Mouse (Mus musculus) embryo, embryonic 11.5 days (tissue): ENCODE results near the gene 1700057G04Rik.
"Not testable (repeated sequence)": the region's sequence is repeated elsewhere in the genome, so short reads cannot be mapped to it uniquely, and the experiment has no call there.

Experiments used
- DNase-seq: peaks from one replicate; pipeline ENCODE4 v3.0.0-alpha.2; 2012; ENCODE audit warnings: low read depth, low spot score

Gene 1700057G04Rik

GRCm38 (mm10) chr9:92305075-92305474 lies 4.1 kb upstream of the 1700057G04Rik start:
- no peak for DNase-seq

DNA sequence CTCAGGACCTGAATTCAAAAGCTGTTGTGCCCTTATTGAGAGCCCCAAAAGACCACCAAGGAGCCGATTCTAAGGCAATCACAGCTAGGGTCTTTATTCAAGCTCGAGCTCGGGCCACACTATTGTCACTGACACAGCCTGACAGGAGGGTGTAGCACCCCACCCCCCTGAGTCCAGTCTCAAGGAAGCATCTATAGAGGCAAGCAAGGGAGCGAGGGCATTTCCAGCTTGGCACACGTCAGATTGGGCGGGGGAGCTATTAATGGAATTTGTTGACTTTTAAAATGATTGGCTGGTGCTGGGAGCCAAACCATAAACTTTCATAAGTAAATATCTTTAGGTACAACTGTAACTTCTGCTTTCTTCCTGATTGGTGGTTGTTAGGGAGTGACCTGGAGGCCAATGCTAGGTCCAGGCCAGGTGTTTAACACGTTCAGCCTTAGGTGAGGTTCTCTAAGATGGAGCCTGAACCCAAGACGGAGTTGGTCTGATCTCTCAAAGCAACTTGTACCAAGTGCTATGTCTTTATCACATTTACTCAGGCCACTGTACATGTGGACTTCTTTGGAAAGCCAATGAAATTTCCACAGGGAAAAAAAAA lies 3.5 kb upstream of the 1700057G04Rik start:
- no peak for DNase-seq

GRCm38 (mm10) chr9:92316791-92317190 lies 7.6 kb downstream of the 1700057G04Rik start:
- DNase-seq: no peak

DNA sequence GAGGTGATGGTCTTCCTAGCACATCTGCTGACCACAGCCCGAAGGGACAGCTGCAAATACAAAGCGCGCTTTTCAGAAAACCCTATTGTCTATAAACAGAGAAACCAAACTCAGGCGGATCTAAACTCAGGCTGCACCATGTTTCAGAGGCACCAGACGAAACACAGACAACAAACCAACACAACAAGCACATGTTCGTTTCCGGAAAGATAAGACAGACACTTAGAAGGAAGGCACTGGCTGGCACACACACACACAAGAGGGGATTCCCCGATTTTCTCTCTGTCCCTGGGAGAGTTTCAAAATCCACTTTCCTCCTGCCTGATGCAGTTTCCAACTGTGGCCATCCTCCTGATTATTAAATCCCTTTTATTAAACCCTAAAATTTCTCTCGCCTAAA lies 16.8 kb downstream of the 1700057G04Rik start:
- DNase-seq: not testable (repeated sequence)

DNA sequence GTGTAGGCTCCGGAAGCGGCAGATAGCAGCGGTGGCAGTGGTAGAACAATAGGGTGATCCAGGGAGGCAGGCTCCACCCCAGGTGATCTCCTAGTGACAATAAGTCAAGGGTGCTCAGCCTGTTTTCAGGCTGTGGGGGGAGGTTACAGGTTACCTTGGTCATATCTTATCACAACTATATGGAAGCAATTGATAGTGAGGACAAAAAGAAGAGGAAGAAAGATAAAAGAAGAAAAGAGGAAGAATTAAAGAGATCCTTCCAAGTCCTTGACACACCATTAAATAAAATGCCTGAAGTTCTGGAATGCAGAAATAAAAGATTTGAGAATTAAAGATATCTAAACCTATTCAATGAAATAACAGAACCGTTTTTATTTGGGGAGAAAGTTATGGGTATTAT lies 17.6 kb downstream of the 1700057G04Rik start:
- no peak for DNase-seq

DNA sequence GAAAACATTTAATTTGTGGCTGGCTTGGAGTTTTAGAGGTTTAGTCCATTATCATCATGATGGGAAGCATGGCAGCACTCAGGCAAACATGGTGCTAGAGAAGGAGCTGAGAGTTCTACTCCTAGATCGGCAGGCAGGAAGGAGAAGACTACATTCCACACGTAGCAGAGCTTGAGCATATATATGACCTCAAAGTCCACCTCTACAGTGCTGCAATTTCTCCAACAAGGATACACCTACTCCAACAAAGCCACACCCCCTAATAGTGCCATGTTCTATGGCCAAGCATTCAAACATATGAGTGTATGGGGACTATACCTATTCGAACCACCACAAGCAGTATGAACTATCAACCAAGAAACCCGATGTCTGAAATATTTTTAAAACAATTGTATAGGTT lies 22.2 kb downstream of the 1700057G04Rik start:
- no peak for DNase-seq

DNA sequence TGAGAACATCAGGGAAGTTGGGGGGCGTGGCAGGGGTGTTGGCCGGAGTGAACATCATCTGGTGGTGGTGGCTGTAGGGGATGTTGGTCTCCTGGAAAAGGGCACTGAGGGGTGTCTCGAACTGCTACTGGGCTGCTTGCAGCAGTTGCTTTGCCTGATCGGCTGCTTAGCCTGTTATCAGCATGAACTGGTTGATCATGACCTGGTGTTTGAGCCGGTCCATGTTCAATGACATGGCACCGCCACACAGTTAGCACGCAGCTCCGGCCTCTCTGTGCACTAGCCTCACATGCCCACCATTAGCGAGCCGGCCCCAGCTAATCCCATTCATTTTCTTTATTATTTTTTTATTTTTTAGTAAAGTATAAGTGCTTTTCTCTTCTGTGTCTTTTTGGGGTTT lies 25.7 kb downstream of the 1700057G04Rik start:
- no peak for DNase-seq

- DNase-seq: no peak
Observed at GRCm38 (mm10) chr9:92335277-92335818, 26.2 kb downstream of the 1700057G04Rik start.

DNA sequence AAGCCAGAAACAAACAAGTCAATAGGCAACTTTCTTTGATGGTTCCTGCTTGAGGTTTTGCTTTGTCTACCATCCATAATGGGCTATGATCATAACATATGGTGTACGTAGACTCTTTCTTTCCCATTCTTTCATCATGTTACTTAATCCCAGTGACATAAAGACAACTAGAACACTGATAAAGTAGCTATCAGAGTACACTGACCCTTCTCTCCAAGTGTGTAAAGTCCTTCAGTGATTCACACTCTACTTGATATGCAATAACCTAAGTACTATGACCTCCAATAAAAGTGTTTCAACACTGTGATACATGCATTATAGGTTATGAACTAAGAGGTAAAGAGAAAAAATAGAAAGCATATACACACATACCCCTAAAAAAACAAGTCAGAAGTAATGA lies 27.9 kb downstream of the 1700057G04Rik start:
- DNase-seq: no peak

DNA sequence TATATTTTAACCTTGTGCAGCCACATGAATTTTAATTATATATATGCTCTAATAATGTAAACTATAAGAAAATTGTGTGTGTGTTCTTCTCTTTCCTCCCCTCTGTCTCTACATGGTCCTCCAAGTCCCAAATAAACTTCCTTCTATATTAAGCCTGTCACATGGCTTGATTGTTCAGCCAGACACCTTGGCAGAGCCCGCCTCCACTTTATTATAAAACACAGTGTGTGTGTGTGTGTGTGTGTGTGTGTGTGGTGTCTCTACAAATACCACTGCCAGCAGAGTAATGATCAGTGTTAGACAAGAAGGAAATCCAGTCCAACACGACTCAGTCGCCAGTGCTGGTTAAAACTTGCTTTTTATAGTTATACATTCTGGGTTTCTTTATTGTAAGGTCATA lies 28.5 kb downstream of the 1700057G04Rik start:
- no peak for DNase-seq

DNA sequence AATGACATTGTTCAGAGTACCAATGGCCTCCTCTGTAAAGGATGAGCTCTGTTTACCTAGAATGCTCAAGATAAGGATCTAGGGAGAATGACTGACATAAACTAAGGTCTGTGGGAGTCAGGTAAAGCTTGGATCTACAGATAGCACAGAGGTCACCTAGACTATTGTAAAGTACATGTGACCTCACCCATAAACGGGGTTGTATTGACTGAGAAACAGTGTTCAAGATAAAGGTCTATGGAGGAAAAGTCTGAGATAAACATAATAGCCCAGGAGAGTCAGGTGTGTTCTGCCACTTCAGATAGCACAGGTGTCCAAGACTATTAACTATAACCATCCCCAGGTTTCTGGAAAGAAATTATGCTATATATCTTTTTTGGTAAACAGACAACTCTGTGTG lies 29.8 kb downstream of the 1700057G04Rik start:
- DNase-seq: no peak

DNA sequence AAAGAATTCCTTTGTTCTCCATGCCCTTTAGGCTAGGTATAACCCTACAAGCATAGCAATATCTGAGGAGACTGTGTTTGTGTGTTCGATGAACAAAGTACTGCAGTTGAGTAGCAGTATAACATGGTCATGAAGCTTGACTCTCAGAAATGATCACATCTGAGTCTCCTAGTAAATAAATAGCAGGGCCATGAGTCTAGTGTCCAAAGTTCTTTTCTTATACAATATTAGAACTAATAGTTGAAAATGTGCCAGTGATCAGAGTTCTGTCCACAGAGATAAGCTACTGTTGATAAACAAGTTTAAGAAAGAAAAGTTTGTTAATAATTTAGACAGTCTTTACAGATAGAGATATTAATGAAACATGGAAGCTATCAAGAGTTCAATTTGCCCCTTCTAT lies 42.7 kb downstream of the 1700057G04Rik start:
- DNase-seq: no peak

GRCm38 (mm10) chr9:92353306-92353705 lies 44.1 kb downstream of the 1700057G04Rik start:
- no peak for DNase-seq

DNA sequence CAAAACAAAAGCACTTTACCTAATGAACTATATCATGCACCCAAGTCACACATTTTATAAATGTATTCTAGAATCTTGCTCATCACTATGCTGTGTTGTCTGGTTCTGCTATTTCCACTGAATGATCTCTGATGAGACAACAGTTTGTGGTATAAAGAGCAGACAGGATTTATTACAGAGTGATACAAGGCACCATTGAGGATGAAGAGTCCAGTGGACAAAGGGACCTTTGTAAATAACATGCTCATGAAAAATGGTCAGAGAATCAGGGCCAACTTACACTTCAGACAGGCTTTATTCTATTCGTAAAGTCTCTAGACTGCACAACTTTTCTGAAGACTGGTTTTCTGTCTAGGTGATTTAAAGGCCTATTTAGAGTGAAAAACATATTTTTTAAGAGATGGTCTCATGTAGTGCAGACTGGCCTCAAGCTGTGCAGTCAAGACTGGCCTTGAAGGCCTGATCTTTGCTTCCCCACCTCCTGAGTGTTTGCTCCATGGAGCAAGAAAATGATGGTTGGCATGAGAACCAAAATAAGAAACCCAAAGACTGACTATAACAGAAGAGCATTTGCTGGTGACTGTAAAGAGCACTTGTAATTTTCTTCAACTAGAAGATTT lies 51.6 kb downstream of the 1700057G04Rik start:
- no peak for DNase-seq

GRCm38 (mm10) chr9:92363478-92363877 lies 54.3 kb downstream of the 1700057G04Rik start:
- no peak for DNase-seq

- DNase-seq: no peak
Observed at GRCm38 (mm10) chr9:92368920-92369319, 59.7 kb downstream of the 1700057G04Rik start.

DNA sequence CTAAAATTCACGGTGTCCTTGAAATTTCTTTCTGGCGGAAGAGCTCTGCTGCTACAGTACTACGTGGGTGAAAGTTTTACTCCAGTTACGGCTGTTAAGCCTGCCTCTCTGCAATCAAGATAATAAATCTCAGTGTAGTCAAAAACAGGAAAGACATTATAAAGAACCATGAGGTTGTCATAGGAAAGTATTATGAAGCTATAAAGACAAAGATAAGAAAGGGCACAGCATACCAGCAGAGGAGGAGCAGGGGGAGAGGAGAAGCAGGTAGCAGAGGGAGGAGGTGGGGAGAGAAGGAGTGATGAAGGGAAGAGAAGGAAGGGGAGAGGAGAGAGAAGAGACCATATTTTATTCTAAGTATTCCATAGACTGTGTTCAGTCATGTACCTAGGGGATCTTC lies 64.7 kb downstream of the 1700057G04Rik start:
- DNase-seq: no peak

DNA sequence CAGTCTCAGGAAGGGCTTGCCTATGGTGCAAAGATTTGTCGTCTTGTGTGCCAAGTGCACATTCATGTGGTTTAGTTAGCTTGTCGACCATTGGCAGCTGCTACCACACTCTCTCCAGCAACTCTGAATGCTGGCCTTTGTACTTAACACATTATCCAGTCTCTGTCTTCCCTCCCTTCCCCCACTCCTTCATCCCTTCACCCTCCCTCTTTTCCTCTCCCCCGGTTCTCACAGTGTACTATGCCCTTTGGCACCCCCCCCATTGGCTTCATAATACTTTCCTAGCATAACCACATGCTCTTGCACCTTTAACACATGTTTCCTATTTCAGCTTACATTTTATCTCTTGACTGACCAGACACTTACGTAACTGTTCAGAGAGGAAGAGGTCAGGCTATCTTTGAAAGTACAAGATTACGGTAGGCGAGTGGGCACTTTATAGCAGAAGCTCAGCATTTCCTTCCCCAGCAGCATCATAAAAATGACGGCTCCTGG lies 65.6 kb downstream of the 1700057G04Rik start:
- no peak for DNase-seq

- DNase-seq: no peak
Observed at GRCm38 (mm10) chr9:92375378-92375777, 66.2 kb downstream of the 1700057G04Rik start.

DNA sequence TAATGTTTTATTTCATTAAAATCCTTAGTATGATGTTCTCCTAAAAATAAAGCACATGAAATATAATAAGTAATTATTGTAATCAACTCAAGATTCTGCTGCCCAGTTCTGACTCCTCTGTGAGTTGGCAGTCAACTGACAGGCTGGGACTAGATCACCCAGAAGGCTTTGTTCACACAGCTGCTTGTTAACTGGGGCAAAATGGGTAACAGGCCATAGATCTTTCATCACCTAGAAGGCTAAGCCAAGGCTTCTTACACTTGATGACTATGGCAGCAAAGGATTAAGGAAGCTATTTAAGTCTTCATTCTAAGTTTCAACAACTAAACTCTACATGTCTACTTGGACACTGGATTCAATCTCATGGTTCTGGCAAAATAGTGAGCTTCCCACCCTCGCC lies 68.8 kb downstream of the 1700057G04Rik start:
- no peak for DNase-seq

GRCm38 (mm10) chr9:92379240-92379639 lies 70.1 kb downstream of the 1700057G04Rik start:
- DNase-seq: no peak

DNA sequence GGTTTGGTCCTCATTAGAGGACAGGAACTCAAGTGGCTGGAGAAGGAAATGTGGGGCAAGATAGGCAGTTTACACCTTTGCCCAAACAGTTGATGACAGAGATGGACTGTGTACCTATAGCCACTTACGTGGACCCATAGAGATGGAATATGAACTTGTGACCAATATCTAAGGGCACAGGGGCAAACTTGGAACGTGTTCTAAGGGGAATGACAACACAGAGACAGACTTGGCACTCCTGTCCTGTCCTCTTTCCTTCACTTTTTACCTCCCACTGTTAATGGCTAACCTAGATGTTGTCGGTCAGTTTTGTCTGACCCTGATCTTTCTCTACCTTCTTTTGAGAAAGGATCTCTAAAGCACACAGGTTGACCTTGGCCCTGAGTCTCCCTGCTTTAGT lies 74.2 kb downstream of the 1700057G04Rik start:
- DNase-seq: no peak

DNA sequence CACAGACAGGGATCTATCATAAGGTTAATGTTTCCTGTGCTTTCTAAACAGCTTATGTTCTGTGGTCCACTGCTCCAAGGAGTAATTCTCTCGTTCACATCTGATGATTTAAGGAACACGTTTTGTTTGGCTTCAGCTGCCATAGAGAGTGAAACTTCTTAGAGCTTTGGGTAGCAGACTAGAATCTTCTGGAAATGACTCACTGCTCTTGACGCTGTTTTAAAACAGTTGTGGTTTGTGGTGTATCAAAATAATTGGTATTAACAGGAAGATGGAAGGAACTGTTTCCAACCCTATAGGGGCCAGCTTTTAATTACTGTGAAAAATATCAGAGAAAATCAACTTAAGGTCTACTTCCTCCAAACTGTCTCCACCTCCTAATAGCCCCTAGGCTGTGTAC lies 75.2 kb downstream of the 1700057G04Rik start:
- no peak for DNase-seq
